28 mouse cellular contexts compared by ENCODE assay signal in the genomic region with DNA sequence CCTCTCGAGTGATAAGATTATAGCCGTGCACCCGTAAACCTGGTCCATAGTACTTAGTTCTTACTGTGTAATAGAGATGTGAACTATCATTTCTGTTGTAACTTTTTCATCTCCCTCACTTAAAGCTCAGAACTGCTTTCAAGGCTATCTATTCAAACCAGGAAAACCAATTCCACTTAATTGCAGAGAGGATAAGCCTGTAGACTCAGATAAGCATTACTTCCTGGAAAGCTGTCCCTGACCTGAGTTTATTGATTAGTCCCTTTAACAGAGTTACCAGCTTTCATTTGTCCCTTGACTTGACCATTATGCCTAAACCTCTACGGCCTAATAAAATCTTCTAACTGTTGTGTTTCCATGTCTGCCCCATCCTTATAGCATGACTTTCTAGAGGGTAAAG. TPM values are rescaled to one million over a fixed set of nuclear protein-coding genes. Genes with fewer than 3 reads are reported as not detected.
A peak's percentile ranks its signal among the peaks of the same experiment; 100 is the strongest.
DNase-seq lines count a peak whose midpoint lies in the region; ATAC-seq and TF ChIP-seq lines count a peak whose summit lies in the region.
"Had no signal": no experiment of that assay in that cellular context is flagged by ENCODE, and none has a peak within 500 bp of the region (broad histone marks: within the 10 kb centered on the region; RNA-seq: fewer than 3 reads in every experiment).

No protein-coding gene starts in this region.

- no peak overlapping the region for H3K9ac ChIP-seq in ES-Bruce4 (ENCODE audit: low read depth, poor library complexity, severe bottlenecking)
- no peak overlapping the region for H3K9ac ChIP-seq in intestine, postnatal 0 days (ENCODE audit: low read depth, low read length)
- H3K9ac ChIP-seq in liver, embryonic 16.5 days (ENCODE audit: low read depth, low read length): no peak overlapping the region
- H3K9ac ChIP-seq: embryonic facial prominence, embryonic 13.5 days; forebrain, embryonic 12.5 days; hindbrain, embryonic 14.5 days; kidney, embryonic 15.5 days; neural tube, embryonic 15.5 days; stomach, embryonic 15.5 days had no signal

- H3K27ac ChIP-seq in ES-Bruce4 (ENCODE audit: insufficient read depth, low read length): 0 out of 2 replicates have a peak overlapping the region, but pooled peaks have one; percentile 97
- H3K27ac ChIP-seq in bone marrow macrophage, adult 2 months (ENCODE audit: insufficient read depth, low read depth, low read length): peak overlapping the region; percentile 82
- H3K27ac ChIP-seq in intestine, postnatal 0 days (ENCODE audit: low read depth, low read length): no peak overlapping the region
- no peak overlapping the region for H3K27ac ChIP-seq in liver, embryonic 16.5 days (ENCODE audit: low read length)
- H3K27ac ChIP-seq in limb, embryonic 10.5 days: no peak overlapping the region
- H3K27ac ChIP-seq: embryonic facial prominence, embryonic 13.5 days; forebrain, embryonic 12.5 days; hindbrain, embryonic 14.5 days had no signal

- no peak for TF ChIP-seq CTCF in ES-Bruce4 (IDR thresholded peaks at IDR 0.05; ENCODE audit: low read depth, low read length)
- TF ChIP-seq CTCF in bone marrow macrophage, adult 2 months (IDR thresholded peaks at IDR 0.05; ENCODE audit: low read depth, low read length): no peak
- TF ChIP-seq CTCF in intestine, postnatal 0 days (IDR thresholded peaks at IDR 0.05; ENCODE audit: low read depth): no peak

- 0 out of 2 replicates have a peak overlapping the region, but pooled peaks have one; percentile 21 for H3K4me2 ChIP-seq in intestine, postnatal 0 days (replicated peaks; ENCODE audit: low read depth)
- peak overlapping the region; percentile 9; the same call in 1 of the 2 replicates for H3K4me2 ChIP-seq in liver, embryonic 16.5 days (ENCODE audit: low read depth, low read length)
- H3K4me2 ChIP-seq: embryonic facial prominence, embryonic 13.5 days; forebrain, embryonic 12.5 days; hindbrain, embryonic 14.5 days; neural tube, embryonic 15.5 days; stomach, embryonic 15.5 days had no signal

- no peaks in the 10 kb centered on the region for H3K27me3 ChIP-seq in ES-Bruce4 (ENCODE audit: control insufficient read depth, insufficient read depth, low read length, poor library complexity, severe bottlenecking)
- no peaks in the 10 kb centered on the region for H3K27me3 ChIP-seq in intestine, postnatal 0 days (replicated peaks; ENCODE audit: control insufficient read depth, insufficient read depth, low read length)
- H3K27me3 ChIP-seq in liver, embryonic 16.5 days (ENCODE audit: control insufficient read depth, insufficient read depth, low read depth, low read length): no peaks in the 10 kb centered on the region
- H3K27me3 ChIP-seq in limb, embryonic 10.5 days (ENCODE audit: low read depth, poor library complexity, severe bottlenecking): no peaks in the 10 kb centered on the region
- H3K27me3 ChIP-seq: CH12.LX; embryonic facial prominence, embryonic 13.5 days; forebrain, embryonic 12.5 days; kidney, embryonic 15.5 days; neural tube, embryonic 15.5 days; stomach, embryonic 15.5 days had no signal

- no peak overlapping the region for H3K4me3 ChIP-seq in ES-Bruce4 (ENCODE audit: low read depth, low read length)
- H3K4me3 ChIP-seq in bone marrow macrophage, adult 2 months (ENCODE audit: insufficient read depth, low read length): no peak overlapping the region
- H3K4me3 ChIP-seq in intestine, postnatal 0 days (ENCODE audit: low read depth, low read length): no peak overlapping the region
- no peak overlapping the region for H3K4me3 ChIP-seq in liver, embryonic 16.5 days (ENCODE audit: low read depth, low read length)
- H3K4me3 ChIP-seq in limb, embryonic 10.5 days: no peak overlapping the region
- H3K4me3 ChIP-seq: erythroblast, embryonic 14.5 days; forebrain, embryonic 12.5 days; kidney, embryonic 15.5 days; neural tube, embryonic 15.5 days; stomach, embryonic 15.5 days had no signal

- intact Hi-C loops in heart, postnatal 25 days (cut with DNase I): no loop called here

- ATAC-seq in intestine, postnatal 0 days: no peak
- ATAC-seq in liver, embryonic 16.5 days (ENCODE audit: low read depth): no peak
- ATAC-seq in activated CD4-positive, CD25-positive, alpha-beta regulatory T cell, adult 4 months: no peak

- DNase-seq in limb, embryonic 10.5 days (ENCODE audit: low spot score): no peak
- DNase-seq in heart, postnatal 25 days (ENCODE audit: low spot score): no peak
- DNase-seq in right cerebral cortex, adult 2 months (ENCODE audit: low spot score in 2 of 2): no peak
- DNase-seq: adrenal gland, postnatal 25 days; B cell, adult 2 months; cerebellum, adult 8-10 months; cerebellum, postnatal 36 days; embryo, embryonic 11 days; heart, postnatal 4 days; kidney, adult 11 months; kidney, postnatal 36 days; lung, postnatal 4 days; right cerebral cortex, postnatal 25 days; thymus, adult 18-20 months; thymus, postnatal 4 days had no signal

- H3K4me1 ChIP-seq in ES-Bruce4 (ENCODE audit: control insufficient read depth, insufficient read depth, low read length): no peaks in the 10 kb centered on the region
- H3K4me1 ChIP-seq in bone marrow macrophage, adult 2 months (ENCODE audit: control insufficient read depth, insufficient read depth, low read length): peaks cover 37% of the 10 kb centered on the region
- peaks cover 3% of the 10 kb centered on the region; the same call in 1 of the 2 replicates for H3K4me1 ChIP-seq in intestine, postnatal 0 days (replicated peaks; ENCODE audit: control insufficient read depth, insufficient read depth, low read length)
- H3K4me1 ChIP-seq in liver, embryonic 16.5 days (ENCODE audit: control insufficient read depth, low read depth, low read length): peaks cover 35% of the 10 kb centered on the region
- H3K4me1 ChIP-seq in limb, embryonic 10.5 days: peaks cover 16% of the 10 kb centered on the region

- TF ChIP-seq POLR2A in ES-Bruce4 (IDR thresholded peaks at IDR 0.05; ENCODE audit: insufficient read depth, low read length): no peak
- TF ChIP-seq POLR2A in bone marrow macrophage, adult 2 months (IDR thresholded peaks at IDR 0.05; ENCODE audit: borderline replicate concordance, low read depth, low read length): no peak

- 38% methylated on average over 4 of the region's 4 CpGs for WGBS in intestine, postnatal 0 days
- WGBS in liver, embryonic 16.5 days (ENCODE audit: insufficient replicate concordance): 14% methylated on average over 4 of the region's 4 CpGs
- WGBS in limb, embryonic 10.5 days: 93% methylated on average over 4 of the region's 4 CpGs

- peaks cover 26% of the 10 kb centered on the region for H3K36me3 ChIP-seq in ES-Bruce4 (ENCODE audit: control insufficient read depth, insufficient read depth, low read length, poor library complexity, severe bottlenecking)
- no peaks in the 10 kb centered on the region for H3K36me3 ChIP-seq in intestine, postnatal 0 days (ENCODE audit: control insufficient read depth, insufficient read depth)
- H3K36me3 ChIP-seq in liver, embryonic 16.5 days (ENCODE audit: control insufficient read depth, insufficient read depth): no peaks in the 10 kb centered on the region; the same call in 1 of the 2 replicates
- peaks cover 20% of the 10 kb centered on the region for H3K36me3 ChIP-seq in limb, embryonic 10.5 days
- H3K36me3 ChIP-seq: neural tube, embryonic 15.5 days had no signal

- TF ChIP-seq EP300 in ES-Bruce4 (IDR thresholded peaks at IDR 0.05; ENCODE audit: insufficient read depth, low read depth, low read length): no peak

- no peaks in the 10 kb centered on the region for H3K9me3 ChIP-seq in ES-Bruce4 (replicated peaks; ENCODE audit: control insufficient read depth, insufficient read depth, low read length, poor library complexity, severe bottlenecking)
- no peaks in the 10 kb centered on the region for H3K9me3 ChIP-seq in intestine, postnatal 0 days (ENCODE audit: control insufficient read depth)
- H3K9me3 ChIP-seq in liver, embryonic 16.5 days (replicated peaks; ENCODE audit: control insufficient read depth, low read length): no peaks in the 10 kb centered on the region
- no peaks in the 10 kb centered on the region for H3K9me3 ChIP-seq in limb, embryonic 10.5 days (replicated peaks)
- H3K9me3 ChIP-seq: embryonic facial prominence, embryonic 13.5 days; forebrain, embryonic 12.5 days; kidney, embryonic 15.5 days; neural tube, embryonic 15.5 days; stomach, embryonic 15.5 days had no signal

RNA-seq across cellular contexts. Expression of gene Prdx1, which starts 1.4 kb away (rescaled TPM):
- polyA plus RNA-seq in ES-Bruce4 (2011; ENCODE audit: insufficient read depth, insufficient read length, low read depth, missing spikeins): 1,922 and 2,187 TPM in 2 replicates
- 2,298 and 2,420 TPM in 2 replicates for polyA plus RNA-seq in bone marrow macrophage, adult 2 months (2012; ENCODE audit: insufficient read depth, insufficient read length, missing spikeins)
- polyA plus RNA-seq in intestine, postnatal 0 days (2015; fragmentation: Nextera tagmentation; extraction: Ambion mirVana): 1,180 and 1,265 TPM in 2 replicates
- 964 and 975 TPM in 2 replicates for polyA plus RNA-seq in liver, embryonic 16.5 days (2015; fragmentation: Nextera tagmentation; extraction: Ambion mirVana)
- polyA plus RNA-seq in limb, embryonic 10.5 days (2016; fragmentation: Nextera tagmentation; extraction: Ambion mirVana): 1,278 and 1,447 TPM in 2 replicates
- 100 to 1,000 TPM; 429 to 473 TPM for total RNA-seq in heart, postnatal 25 days (2021)
- polyA plus RNA-seq in activated CD4-positive, CD25-positive, alpha-beta regulatory T cell, adult 4 months (2017; shearing (Covaris generic)): 100 to 1,000 TPM; 840 to 842 TPM

RNA-seq across cellular contexts. Expression of gene Mmachc, which starts 24.2 kb away (rescaled TPM):
- 35.9 and 36.1 TPM in 2 replicates for polyA plus RNA-seq in ES-Bruce4 (2011; ENCODE audit: insufficient read depth, insufficient read length, low read depth, missing spikeins)
- polyA plus RNA-seq in bone marrow macrophage, adult 2 months (2012; ENCODE audit: insufficient read depth, insufficient read length, missing spikeins): 3.6 and 4.5 TPM in 2 replicates
- 5.9 and 6.3 TPM in 2 replicates for polyA plus RNA-seq in intestine, postnatal 0 days (2015; fragmentation: Nextera tagmentation; extraction: Ambion mirVana)
- polyA plus RNA-seq in liver, embryonic 16.5 days (2015; fragmentation: Nextera tagmentation; extraction: Ambion mirVana): 8.8 and 8.9 TPM in 2 replicates
- 36.6 and 38.7 TPM in 2 replicates for polyA plus RNA-seq in limb, embryonic 10.5 days (2016; fragmentation: Nextera tagmentation; extraction: Ambion mirVana)
- 10 to 100 TPM; 57.6 TPM for total RNA-seq in heart, postnatal 25 days (2021)
- 1 to 10 TPM; 3.9 to 4.9 TPM for polyA plus RNA-seq in activated CD4-positive, CD25-positive, alpha-beta regulatory T cell, adult 4 months (2017; shearing (Covaris generic))

RNA-seq across cellular contexts. Expression of gene Ccdc163, which starts 24.4 kb away (rescaled TPM):
- polyA plus RNA-seq in ES-Bruce4 (2011; ENCODE audit: insufficient read depth, insufficient read length, low read depth, missing spikeins): 45.2 and 49.0 TPM in 2 replicates
- polyA plus RNA-seq in bone marrow macrophage, adult 2 months (2012; ENCODE audit: insufficient read depth, insufficient read length, missing spikeins): 54.8 and 71.5 TPM in 2 replicates
- 9.1 and 11.3 TPM in 2 replicates for polyA plus RNA-seq in intestine, postnatal 0 days (2015; fragmentation: Nextera tagmentation; extraction: Ambion mirVana)
- polyA plus RNA-seq in liver, embryonic 16.5 days (2015; fragmentation: Nextera tagmentation; extraction: Ambion mirVana): 10.3 and 12.4 TPM in 2 replicates
- 34.0 and 36.3 TPM in 2 replicates for polyA plus RNA-seq in limb, embryonic 10.5 days (2016; fragmentation: Nextera tagmentation; extraction: Ambion mirVana)
- 1 to 10 TPM; 5.5 to 5.6 TPM for total RNA-seq in heart, postnatal 25 days (2021)
- polyA plus RNA-seq in activated CD4-positive, CD25-positive, alpha-beta regulatory T cell, adult 4 months (2017; shearing (Covaris generic)): 10 to 100 TPM; 33.7 to 39.5 TPM

RNA-seq across cellular contexts. Expression of gene Akr1a1, which starts 32.5 kb away (rescaled TPM):
- 280 and 291 TPM in 2 replicates for polyA plus RNA-seq in ES-Bruce4 (2011; ENCODE audit: insufficient read depth, insufficient read length, low read depth, missing spikeins)
- polyA plus RNA-seq in bone marrow macrophage, adult 2 months (2012; ENCODE audit: insufficient read depth, insufficient read length, missing spikeins): 1,749 and 1,754 TPM in 2 replicates
- 860 and 870 TPM in 2 replicates for polyA plus RNA-seq in intestine, postnatal 0 days (2015; fragmentation: Nextera tagmentation; extraction: Ambion mirVana)
- polyA plus RNA-seq in liver, embryonic 16.5 days (2015; fragmentation: Nextera tagmentation; extraction: Ambion mirVana): 294 and 297 TPM in 2 replicates
- polyA plus RNA-seq in limb, embryonic 10.5 days (2016; fragmentation: Nextera tagmentation; extraction: Ambion mirVana): 694 and 733 TPM in 2 replicates
- 100 to 1,000 TPM; 277 to 278 TPM for total RNA-seq in heart, postnatal 25 days (2021)
- polyA plus RNA-seq in activated CD4-positive, CD25-positive, alpha-beta regulatory T cell, adult 4 months (2017; shearing (Covaris generic)): 100 to 1,000 TPM; 314 to 333 TPM

RNA-seq across cellular contexts. Expression of gene Tesk2, which starts 36.8 kb away (rescaled TPM):
- 20.6 and 21.9 TPM in 2 replicates for polyA plus RNA-seq in ES-Bruce4 (2011; ENCODE audit: insufficient read depth, insufficient read length, low read depth, missing spikeins)
- 13.2 and 15.2 TPM in 2 replicates for polyA plus RNA-seq in bone marrow macrophage, adult 2 months (2012; ENCODE audit: insufficient read depth, insufficient read length, missing spikeins)
- polyA plus RNA-seq in intestine, postnatal 0 days (2015; fragmentation: Nextera tagmentation; extraction: Ambion mirVana): 6.6 and 6.9 TPM in 2 replicates
- polyA plus RNA-seq in liver, embryonic 16.5 days (2015; fragmentation: Nextera tagmentation; extraction: Ambion mirVana): 5.4 and 5.9 TPM in 2 replicates
- polyA plus RNA-seq in limb, embryonic 10.5 days (2016; fragmentation: Nextera tagmentation; extraction: Ambion mirVana): 8.0 and 13.6 TPM in 2 replicates
- 1 to 10 TPM; 2.3 to 2.5 TPM for total RNA-seq in heart, postnatal 25 days (2021)
- polyA plus RNA-seq in activated CD4-positive, CD25-positive, alpha-beta regulatory T cell, adult 4 months (2017; shearing (Covaris generic)): 1 to 10 TPM; 3.8 to 5.4 TPM

Comparison
In these comparisons a context has a peak if more than half of its experiments do, and no peak if none do; other contexts are left out.
1. H3K27ac ChIP-seq: peak in ES-Bruce4 (single experiment) and bone marrow macrophage, adult 2 months (single experiment); none in intestine, postnatal 0 days (single experiment), liver, embryonic 16.5 days (single experiment) and limb, embryonic 10.5 days (single experiment).